Mouse (Mus musculus) embryonic facial prominence, embryonic 12.5 days (tissue): ENCODE measurements around the gene Tubb4b. TPM values are rescaled to one million over a fixed set of nuclear protein-coding genes. Genes with fewer than 3 reads are reported as not detected.
A peak's percentile ranks its signal among the peaks of the same experiment; 100 is the strongest.

ENCODE experiments used
- ATAC-seq: fragments of 200-750 bp; cut with Nextera tagmentation; 2 replicates; pipeline ENCODE4 v1.8.0; 2017; ENCODE audit not compliant: insufficient number of reproducible peaks, insufficient read depth, low FRiP score, low TSS enrichment
- H3K27ac ChIP-seq: fragments of 300-500 bp; sonication (generic); 2 replicates; pipeline ENCODE4 v1.5.1; 2016; ENCODE audit warnings: mild to moderate bottlenecking
- H3K27me3 ChIP-seq: fragments of 300-500 bp; sonication (generic); 2 replicates; pipeline ENCODE4 v1.6.1; 2016; ENCODE audit warnings: mild to moderate bottlenecking, moderate library complexity
- H3K36me3 ChIP-seq: fragments of 300-500 bp; sonication (generic); 2 replicates; pipeline ENCODE4 v1.6.1; 2016; ENCODE audit warnings: mild to moderate bottlenecking
- H3K4me1 ChIP-seq: fragments of 300-500 bp; sonication (generic); 2 replicates; pipeline ENCODE4 v1.6.1; 2016
- H3K4me2 ChIP-seq: fragments of 300-500 bp; sonication (generic); replicated peaks from 2 replicates; pipeline ENCODE4 v1.6.1; 2016; ENCODE audit warnings: mild to moderate bottlenecking, moderate library complexity
- H3K4me3 ChIP-seq: fragments of 300-500 bp; sonication (generic); 2 replicates; pipeline ENCODE4 v1.5.1; 2016; ENCODE audit warnings: mild to moderate bottlenecking
- H3K9ac ChIP-seq: fragments of 300-500 bp; sonication (generic); 2 replicates; pipeline ENCODE4 v1.6.1; 2016; ENCODE audit warnings: mild to moderate bottlenecking, moderate library complexity
- H3K9me3 ChIP-seq: fragments of 300-500 bp; sonication (generic); 2 replicates; pipeline ENCODE4 v1.6.1; 2016; ENCODE audit warnings: mild to moderate bottlenecking, moderate library complexity
- WGBS: fragments of 180-500 bp; shearing (Covaris S2); methylation state at CpG from one replicate; pipeline ENCODE4 v1.1.7; 2016; 5-methylcytosine and 5-hydroxymethylcytosine counted together
- polyA plus RNA-seq: library from polyadenylated mRNA; unstranded; fragments of >200 nt; fragmentation: Nextera tagmentation; extraction: Ambion mirVana; gene quantifications from 2 replicates; pipeline ENCODE4 v1.2.1, GENCODE M21; 2016

Tubb4b gene
- polyA plus RNA-seq, 1 experiment from 2014 or later: 443 TPM

DNA sequence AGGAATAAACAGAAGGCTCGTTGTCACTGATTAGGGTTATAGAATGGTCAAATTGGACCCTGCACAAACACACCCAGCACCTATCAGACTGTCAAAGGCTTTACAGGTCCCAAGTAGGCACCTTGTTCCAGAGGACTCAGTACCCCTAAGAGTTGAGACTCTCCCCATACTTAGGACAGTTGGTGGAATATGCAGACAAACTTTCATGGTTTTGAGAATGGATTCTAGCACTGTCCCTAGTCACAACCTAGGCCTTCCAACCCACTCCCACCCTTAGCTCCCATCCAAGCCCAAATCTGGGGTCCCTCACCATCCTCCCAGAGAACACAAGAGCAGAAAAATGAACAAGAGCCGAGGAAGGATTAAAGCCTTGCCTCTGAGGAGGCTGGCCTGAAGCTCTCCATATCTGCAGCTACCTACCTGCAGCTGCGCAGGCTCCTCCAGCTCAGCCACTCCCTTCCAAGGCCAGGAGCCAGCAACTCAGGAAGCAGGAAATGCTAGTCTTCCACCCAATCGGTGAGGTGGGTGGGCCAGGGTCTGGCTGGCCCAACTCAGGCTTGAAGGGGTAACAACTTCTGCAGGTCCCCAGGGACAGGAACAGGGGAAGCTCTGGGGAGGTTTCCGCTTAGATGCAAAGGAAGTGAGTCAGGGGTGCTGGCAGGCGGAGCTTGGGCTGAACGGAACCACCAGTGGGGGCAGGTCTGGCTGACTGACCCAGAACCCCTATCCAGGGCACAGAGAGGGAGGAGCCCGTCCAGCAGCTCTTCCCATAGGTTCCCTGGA is 28.1 kb downstream of the Tubb4b start, which contains the start of gene Tor4a:
Gene Tor4a (minus strand): TSS at position 715 of the 783 bp plus-strand sequence.
- Histone ChIP-seq H3K4me3 (peak within 1 kb of the TSS; percentile 25), H3K36me3 (peaks cover 24% of the 10 kb centered on the region), H3K27ac (no peak within 1 kb of the TSS), H3K9ac (no peak within 1 kb of the TSS), H3K9me3 (no peaks in the 10 kb centered on the region), H3K4me1 (peaks cover 16% of the 10 kb centered on the region), H3K4me2 (peak within 1 kb of the TSS; percentile 43), H3K27me3 (peaks cover 39% of the 10 kb centered on the region)
- ATAC-seq: no peak
- WGBS: 9% methylated on average over 8 of the region's 8 CpGs

DNA sequence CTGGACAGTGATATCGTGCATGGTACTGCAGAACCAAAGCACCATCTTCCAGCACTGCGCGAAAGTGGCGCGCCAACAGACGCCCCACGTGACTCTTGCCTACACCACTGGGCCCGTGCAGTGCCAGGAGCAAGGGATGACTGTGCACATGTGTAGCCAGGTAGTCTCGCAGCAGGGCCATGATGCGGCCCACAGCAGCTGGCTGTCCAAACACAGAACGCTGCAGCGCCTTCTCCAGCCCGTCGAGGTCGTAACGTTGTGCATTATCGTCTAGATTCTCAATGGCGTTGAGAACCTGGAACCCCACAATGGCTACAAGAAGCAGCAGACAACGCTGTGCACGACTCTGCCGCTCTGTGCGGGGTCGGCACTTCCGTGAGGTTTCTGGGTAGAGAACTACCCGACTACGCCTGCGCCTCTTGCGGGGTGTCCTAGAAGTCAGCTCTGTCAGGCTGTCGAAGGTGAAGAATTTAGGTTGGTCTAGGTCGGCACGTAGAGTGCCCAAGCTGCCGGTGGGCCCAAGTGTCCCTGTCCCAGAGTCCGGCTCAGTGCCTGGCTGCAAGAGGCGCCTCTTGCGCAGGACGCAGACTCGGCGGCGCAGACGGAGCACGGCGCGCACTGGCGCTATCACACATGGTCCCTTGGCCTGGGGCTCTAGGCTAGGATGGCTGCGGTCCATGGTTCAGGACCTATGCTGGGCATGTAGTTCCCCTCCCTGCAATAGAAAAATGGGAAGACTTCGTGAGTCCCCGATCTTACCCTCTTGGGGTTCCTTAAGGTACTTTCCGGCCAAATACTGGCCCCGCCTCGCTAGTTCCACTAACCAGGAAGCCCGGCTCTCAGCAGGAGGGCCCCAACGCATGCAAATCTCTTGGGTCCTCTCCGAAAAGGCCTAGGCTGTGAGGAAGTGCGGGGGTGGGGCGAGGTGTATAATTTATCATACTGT is 29.0 kb downstream of the Tubb4b start:
- Histone ChIP-seq H3K9ac (no peak overlapping the region), H3K9me3 (no peaks in the 10 kb centered on the region), H3K4me2 (peak overlapping the region; percentile 43), H3K4me3 (peak overlapping the region; percentile 25), H3K27ac (no peak overlapping the region), H3K4me1 (peaks cover 16% of the 10 kb centered on the region), H3K27me3 (peaks cover 39% of the 10 kb centered on the region), H3K36me3 (peaks cover 16% of the 10 kb centered on the region)
- 19% methylated on average over 55 of the region's 55 CpGs for WGBS
- ATAC-seq: no peak

DNA sequence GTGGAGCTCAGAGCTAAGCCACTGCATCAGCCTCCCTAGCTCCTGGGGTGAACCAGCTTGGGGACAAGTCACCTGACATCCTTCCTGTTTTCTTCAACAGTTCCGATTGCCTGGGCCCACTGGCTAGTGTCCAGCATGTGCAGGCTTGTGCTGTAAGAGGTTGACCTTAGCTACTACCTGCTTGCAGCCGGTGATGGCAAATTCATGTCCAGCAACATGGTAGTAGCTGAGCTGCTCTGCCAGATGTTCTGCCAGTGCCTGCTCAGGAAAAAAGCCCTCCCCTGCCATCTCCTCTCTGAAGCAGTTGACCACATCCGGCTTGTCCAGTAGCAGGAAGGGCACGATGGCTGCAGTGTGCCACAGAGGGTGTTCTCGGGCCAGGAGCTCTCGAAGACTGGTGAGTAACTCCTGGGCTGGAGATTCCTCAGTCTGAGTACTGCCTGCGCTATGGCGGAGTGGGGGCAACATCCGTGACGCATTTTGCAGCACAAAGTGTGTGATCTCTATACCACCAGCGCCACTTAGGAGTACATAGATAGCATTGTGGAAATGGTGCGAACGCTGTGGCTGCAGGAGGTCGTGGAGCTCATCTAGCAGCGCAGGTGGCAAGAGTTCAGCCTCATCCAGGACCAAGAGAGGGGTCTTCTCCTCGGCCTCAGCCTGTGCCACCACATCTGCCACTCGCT is 29.9 kb downstream of the Tubb4b start:
- Histone ChIP-seq H3K4me3 (no peak overlapping the region), H3K27me3 (peaks cover 39% of the 10 kb centered on the region), H3K9me3 (no peaks in the 10 kb centered on the region), H3K4me1 (peaks cover 16% of the 10 kb centered on the region), H3K27ac (no peak overlapping the region), H3K9ac (no peak overlapping the region), H3K4me2 (peak overlapping the region; percentile 43; the same call in 1 of the 2 replicates), H3K36me3 (peaks cover 7% of the 10 kb centered on the region)
- 79% methylated on average over 17 of the region's 17 CpGs for WGBS
- no peak for ATAC-seq

DNA sequence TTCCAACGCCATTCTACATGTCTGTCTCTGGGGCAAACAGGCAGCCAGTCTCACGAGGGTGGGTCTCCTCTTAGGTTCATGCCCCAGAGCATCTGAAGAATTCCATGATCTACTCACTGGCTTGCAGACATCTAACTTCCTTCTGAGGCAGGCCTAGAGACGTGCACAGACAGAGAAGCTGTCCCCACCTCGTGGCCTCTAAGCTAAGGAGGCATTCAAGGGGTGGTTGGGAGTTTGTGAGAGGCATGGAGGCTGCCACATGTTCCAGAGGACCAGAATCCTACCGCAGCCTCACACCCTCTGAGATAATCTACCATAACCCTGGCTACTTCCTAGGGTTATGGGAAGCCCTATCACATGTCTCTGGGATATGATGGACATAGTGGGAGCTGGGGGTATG is 30.5 kb downstream of the Tubb4b start:
- H3K27me3 ChIP-seq: peaks cover 39% of the 10 kb centered on the region
- H3K4me3 ChIP-seq: no peak overlapping the region
- 74% methylated on average over 5 of the region's 5 CpGs for WGBS
- ATAC-seq: no peak
- H3K4me2 ChIP-seq: no peak overlapping the region
- no peaks in the 10 kb centered on the region for H3K9me3 ChIP-seq
- peaks cover 16% of the 10 kb centered on the region for H3K4me1 ChIP-seq
- 0 out of 2 replicates have a peak overlapping the region, but pooled peaks have one; percentile 33 for H3K9ac ChIP-seq
- peaks cover 2% of the 10 kb centered on the region; the same call in 1 of the 2 replicates for H3K36me3 ChIP-seq
- no peak overlapping the region for H3K27ac ChIP-seq

DNA sequence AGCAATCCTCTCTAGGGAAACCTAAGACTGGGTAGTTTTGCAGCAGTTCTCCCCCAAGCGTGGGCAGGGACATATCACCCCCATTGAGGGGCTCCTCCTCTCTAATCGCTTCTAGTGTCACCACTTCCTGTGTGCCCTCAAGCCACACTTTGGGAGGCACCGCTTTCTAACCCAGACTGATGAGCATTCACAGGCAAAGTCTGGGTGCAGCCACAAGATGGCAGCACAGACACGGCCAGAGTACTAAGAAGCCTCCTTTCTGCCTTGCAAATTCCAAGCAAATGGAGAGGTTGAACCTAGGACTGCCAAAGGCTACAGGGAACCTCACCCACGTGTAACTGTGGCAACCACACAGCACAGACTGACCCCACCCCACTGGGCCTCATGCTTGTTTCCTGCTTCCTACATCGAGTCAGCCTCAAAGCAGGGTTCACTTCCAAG is 31.2 kb downstream of the Tubb4b start:
- peak overlapping the region; percentile 27; the same call in 1 of the 2 replicates for H3K4me2 ChIP-seq
- no peak overlapping the region for H3K4me3 ChIP-seq
- no peaks in the 10 kb centered on the region for H3K9me3 ChIP-seq
- WGBS: under 1% methylated on average over 6 of the region's 6 CpGs
- peak overlapping the region; percentile 33; the same call in 1 of the 2 replicates for H3K9ac ChIP-seq
- peaks cover 39% of the 10 kb centered on the region for H3K27me3 ChIP-seq
- H3K27ac ChIP-seq: no peak overlapping the region
- ATAC-seq: peak; percentile 57
- peaks cover 16% of the 10 kb centered on the region for H3K4me1 ChIP-seq
- H3K36me3 ChIP-seq: no peaks in the 10 kb centered on the region

DNA sequence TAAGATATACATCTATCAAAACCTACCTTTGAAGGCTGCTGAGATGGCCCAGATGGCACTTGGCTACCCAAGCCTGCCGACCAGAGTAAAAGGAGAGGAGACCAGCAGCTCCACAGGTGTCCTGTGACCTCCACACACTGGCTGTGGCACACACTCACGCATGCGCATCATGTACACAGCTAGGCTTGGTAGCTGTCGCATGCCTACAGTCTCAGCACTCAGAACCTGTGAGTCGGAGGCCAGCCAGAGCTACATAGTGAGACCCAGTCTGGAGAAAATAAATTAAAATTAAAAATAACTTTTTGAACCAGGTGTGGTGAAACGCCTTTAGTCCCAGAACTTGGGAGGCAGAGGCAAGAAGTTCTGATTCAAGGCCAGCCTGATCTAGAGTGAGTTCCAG is 36.7 kb downstream of the Tubb4b start:
- no peak for ATAC-seq
- H3K4me1 ChIP-seq: peaks cover 14% of the 10 kb centered on the region; the same call in 1 of the 2 replicates
- H3K4me2 ChIP-seq: no peak overlapping the region
- WGBS: 79% methylated on average over 6 of the region's 6 CpGs
- no peak overlapping the region for H3K9ac ChIP-seq
- no peak overlapping the region for H3K4me3 ChIP-seq
- H3K36me3 ChIP-seq: no peaks in the 10 kb centered on the region
- H3K9me3 ChIP-seq: no peaks in the 10 kb centered on the region
- no peak overlapping the region for H3K27ac ChIP-seq
- H3K27me3 ChIP-seq: peaks cover 27% of the 10 kb centered on the region

DNA sequence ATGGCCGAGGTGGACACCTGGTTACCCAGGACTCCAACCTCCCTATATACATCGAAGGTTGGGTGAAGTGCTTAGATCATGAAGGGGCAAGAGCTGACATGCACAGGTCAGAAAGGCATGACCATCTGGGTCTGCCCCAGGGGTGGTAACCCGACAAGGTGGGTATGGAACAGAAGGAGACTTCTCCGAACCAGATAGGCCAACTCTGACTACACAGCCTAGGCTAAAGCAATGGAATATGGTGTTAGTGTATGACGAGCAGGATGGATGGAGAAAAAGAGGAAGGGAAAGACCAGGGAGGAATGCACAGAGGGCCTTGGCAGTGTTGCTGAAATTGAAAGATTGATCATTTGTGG is 37.9 kb downstream of the Tubb4b start:
- Histone ChIP-seq H3K27ac (no peak overlapping the region; the same call in 1 of the 2 replicates), H3K9ac (peak overlapping the region; percentile 64; the same call in 1 of the 2 replicates), H3K9me3 (no peaks in the 10 kb centered on the region), H3K4me1 (peaks cover 14% of the 10 kb centered on the region; the same call in 1 of the 2 replicates), H3K27me3 (peaks cover 39% of the 10 kb centered on the region), H3K4me3 (peak overlapping the region; percentile 51), H3K36me3 (no peaks in the 10 kb centered on the region), H3K4me2 (peak overlapping the region; percentile 89)
- 0 out of 2 replicates have a peak, but pooled peaks have one; percentile 1 for ATAC-seq
- 28% methylated on average over 5 of the region's 5 CpGs for WGBS

DNA sequence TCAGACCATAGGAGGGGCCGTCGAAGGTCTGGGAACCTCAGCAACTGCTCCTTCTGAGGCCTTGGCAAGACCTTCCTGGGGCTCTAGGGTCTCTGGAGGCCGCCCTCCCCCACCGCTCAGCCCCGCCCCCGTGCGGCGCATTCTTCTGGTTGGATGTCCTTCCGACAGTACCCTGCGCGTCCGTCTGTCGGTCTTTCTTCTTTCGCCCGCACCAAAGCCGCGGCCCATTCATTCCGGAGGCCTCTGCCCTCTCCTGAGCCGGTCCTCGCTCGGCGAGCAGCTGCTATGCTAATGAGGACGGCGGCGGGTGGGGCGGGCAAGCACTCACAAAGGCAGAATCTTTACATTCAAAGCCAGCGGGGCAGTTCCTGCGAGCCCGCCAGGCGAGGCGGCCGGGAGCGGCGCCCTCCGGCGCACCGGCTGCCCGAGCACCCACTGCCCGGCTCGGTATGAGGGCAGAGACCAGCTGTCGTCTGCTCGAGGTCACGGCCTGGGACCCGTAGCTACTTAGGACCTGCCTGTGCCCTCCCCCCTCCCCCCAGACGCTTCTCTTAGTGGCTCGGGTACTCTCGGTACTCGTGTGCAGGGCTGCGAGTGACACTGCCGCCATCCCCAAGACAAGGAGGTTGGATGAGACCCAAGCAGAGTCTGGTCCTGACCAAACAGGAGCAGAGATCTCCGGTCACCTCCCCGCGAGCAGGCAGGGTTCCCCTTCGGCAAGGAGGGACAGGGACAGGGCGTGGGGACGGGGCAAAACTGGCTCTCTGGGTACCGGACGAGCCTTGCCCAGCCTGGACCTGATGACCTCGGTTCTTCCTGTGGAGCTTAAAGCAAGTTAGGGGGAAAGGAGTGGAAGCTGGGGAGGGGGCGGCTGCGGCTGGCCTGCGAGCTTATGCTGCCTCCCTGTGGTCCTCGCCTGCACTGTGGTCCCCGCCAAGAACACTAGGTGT is 38.6 kb downstream of the Tubb4b start:
- Histone ChIP-seq H3K4me1 (peaks cover 19% of the 10 kb centered on the region), H3K4me2 (peak overlapping the region; percentile 89), H3K9me3 (no peaks in the 10 kb centered on the region), H3K9ac (peak overlapping the region; percentile 64), H3K36me3 (no peaks in the 10 kb centered on the region), H3K27ac (peak overlapping the region; percentile 81), H3K27me3 (peaks cover 45% of the 10 kb centered on the region), H3K4me3 (peak overlapping the region; percentile 51)
- under 1% methylated on average over 64 of the region's 64 CpGs for WGBS
- ATAC-seq: peak; percentile 64

DNA sequence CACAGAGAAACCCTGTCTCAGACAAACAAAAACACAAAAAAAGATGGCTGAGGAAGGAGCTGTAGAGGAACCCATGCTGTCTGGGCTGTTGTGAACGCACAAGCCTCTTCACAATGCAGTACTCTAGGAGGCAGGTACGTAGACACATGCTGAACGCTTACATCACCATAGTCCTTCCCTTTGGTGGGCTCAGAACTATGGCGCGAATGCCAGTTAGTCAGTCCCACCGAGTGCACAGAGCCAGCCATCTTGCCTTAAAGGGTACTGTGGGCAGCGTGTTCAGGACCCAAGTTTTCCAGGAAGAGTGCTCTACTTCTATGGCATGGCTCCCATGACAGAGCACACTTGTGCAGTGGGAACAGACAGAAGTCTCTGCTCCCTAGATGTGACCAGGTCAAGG is 40.0 kb downstream of the Tubb4b start:
- H3K4me1 ChIP-seq: peaks cover 30% of the 10 kb centered on the region

DNA sequence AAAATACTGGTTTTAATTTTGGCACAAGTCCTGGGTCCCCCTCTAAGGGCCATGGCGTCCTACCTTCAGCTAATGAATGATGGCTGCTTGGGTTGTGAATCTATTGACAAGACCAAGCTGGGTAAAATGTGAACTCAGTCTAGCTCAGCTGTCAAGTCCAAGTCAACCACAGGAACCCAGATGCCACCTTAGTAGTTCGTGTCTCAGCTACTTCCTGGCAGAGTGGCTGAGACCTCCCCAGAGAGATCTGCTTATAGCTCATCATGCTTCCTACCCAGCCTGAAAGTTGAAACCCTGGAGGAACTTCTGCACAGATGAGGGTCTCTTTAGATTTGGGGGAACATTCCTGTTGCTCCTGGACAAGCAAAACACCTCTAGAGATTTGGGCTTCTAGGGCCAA is 41.2 kb downstream of the Tubb4b start:
- Histone ChIP-seq H3K27me3 (peaks cover 71% of the 10 kb centered on the region), H3K9ac (no peak overlapping the region), H3K27ac (no peak overlapping the region), H3K36me3 (no peaks in the 10 kb centered on the region), H3K4me1 (peaks cover 35% of the 10 kb centered on the region), H3K9me3 (no peaks in the 10 kb centered on the region), H3K4me2 (peak overlapping the region; percentile 80), H3K4me3 (peak overlapping the region; percentile 55; the same call in 1 of the 2 replicates)
- WGBS: 66% methylated on average over 2 of the region's 2 CpGs
- ATAC-seq: no peak

More for the DNA sequence above, 40.0 kb downstream of the Tubb4b start:
- Histone ChIP-seq H3K27me3 (peaks cover 59% of the 10 kb centered on the region), H3K27ac (no peak overlapping the region), H3K36me3 (no peaks in the 10 kb centered on the region), H3K4me2 (no peak overlapping the region), H3K9ac (no peak overlapping the region), H3K4me3 (no peak overlapping the region), H3K9me3 (no peaks in the 10 kb centered on the region)
- ATAC-seq: no peak
- WGBS: 92% methylated on average over 7 of the region's 7 CpGs
